Mouse (Mus musculus): ENCODE measurements around the gene Pdzrn3.

Pdzrn3 gene

DNA sequence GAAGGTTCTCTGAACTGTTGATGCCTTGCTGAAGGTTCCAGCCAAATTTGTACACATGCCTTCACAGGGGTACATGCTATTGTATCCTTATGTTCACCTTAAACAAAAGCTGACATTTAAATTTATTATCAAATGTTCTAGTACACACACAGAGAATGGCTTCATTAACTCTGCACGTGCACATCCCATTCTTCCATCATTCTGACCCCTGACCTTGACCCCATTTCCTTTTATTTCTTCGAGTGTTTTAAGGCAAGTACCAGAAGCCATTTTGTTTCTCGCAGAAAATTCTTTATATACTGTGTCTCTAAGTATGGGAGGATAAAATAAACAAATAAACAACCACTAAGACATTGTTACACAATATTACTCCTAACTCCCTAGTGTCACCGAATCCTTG is 123.0 kb downstream of the Pdzrn3 start:
- in situ Hi-C loops (cut with MboI) = no loop called here

DNA sequence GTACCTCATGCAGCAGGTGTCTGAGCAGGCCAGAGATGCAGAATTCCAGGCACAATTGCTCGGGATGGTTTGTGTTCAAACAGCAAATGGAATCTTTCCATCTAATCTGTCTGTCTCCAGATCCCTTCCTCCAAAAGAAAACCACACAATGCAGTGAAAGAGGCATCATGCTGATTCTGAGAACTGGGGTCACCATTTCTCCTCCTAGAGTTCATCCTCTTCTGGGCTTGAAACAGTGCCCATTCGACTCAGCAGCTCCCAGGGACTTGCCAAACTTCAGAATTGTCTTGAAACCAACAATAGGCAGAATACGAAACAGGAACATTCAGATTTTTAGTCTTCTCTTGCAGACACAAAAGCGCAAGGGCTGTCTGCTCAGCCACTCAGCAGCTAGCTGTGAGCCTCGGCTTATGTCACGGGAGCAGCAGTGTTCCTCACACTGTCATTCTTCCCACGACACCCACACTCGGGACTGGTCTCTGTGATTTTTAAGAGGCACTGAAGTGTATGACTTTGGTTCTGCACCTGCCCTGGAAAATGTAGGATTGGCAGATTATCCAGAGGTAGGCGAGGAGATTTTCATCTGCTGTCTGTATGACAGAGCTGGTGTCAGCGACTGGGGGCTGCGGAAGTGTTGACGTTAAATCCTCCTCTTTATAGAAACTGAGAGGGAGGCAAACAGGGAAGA is 125.6 kb downstream of the Pdzrn3 start:
- in situ Hi-C loops (cut with MboI) = no loop called here

GRCm38 (mm10) chr6:101251160-101251559 is 126.5 kb downstream of the Pdzrn3 start:
- in situ Hi-C loops (cut with MboI) = no loop called here

GRCm38 (mm10) chr6:101246137-101246536 is 131.6 kb downstream of the Pdzrn3 start:
- in situ Hi-C loops (cut with MboI) = no loop called here

DNA sequence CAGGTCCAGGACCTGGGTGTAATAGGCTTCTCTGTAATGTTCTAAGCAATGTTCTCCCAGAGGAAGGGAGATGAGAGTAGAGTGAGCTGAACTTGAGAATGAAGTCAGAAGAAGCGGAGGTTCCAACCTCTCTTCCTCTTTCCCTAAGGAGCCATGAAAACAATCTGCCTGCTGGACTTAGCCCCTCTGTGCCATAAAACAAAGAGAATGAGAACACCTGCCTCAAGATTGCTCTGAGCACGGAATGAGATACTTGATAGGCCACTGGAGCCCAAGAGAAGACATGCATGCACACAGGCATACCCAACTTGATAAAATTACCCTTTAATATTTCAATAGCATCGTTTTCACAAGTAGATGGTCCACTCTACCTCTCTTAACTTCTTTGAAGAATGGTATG is 133.3 kb downstream of the Pdzrn3 start:
- in situ Hi-C loops (cut with MboI) = no loop called here

- in situ Hi-C loops (cut with MboI) = no loop called here
These were observed 134.4 kb downstream of the Pdzrn3 start for GRCm38 (mm10) chr6:101243189-101243815.

- in situ Hi-C loops (cut with MboI) = no loop called here
These were observed 141.0 kb downstream of the Pdzrn3 start for GRCm38 (mm10) chr6:101236641-101237246.

DNA sequence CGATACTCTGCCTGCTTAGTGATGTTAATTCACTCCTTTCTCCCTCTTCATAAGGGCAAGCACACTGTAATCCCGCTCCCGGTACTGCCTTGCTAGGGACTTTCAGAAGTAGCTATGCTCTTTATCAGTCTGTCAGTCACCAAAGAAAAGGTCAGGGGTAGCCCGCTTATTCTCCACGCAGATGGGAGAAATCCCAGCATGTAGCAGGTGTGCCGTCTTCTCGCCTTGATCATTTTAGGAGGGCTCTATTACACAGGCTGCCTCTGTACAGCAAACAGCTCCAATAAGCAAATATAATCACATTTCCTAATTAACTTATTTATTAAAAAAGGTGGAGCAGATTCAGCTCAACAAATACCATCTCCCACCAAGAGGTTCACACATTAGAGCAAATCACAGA is 141.5 kb downstream of the Pdzrn3 start:
- in situ Hi-C loops (cut with MboI) = no loop called here

- in situ Hi-C loops (cut with MboI) = no loop called here
These were observed 143.3 kb downstream of the Pdzrn3 start for GRCm38 (mm10) chr6:101234349-101234748.

- in situ Hi-C loops (cut with MboI) = no loop called here
These were observed 144.0 kb downstream of the Pdzrn3 start for GRCm38 (mm10) chr6:101233680-101234079.

- in situ Hi-C loops (cut with MboI) = no loop called here
These were observed 150.3 kb downstream of the Pdzrn3 start for GRCm38 (mm10) chr6:101227294-101227855.

GRCm38 (mm10) chr6:101220307-101220706 is 157.4 kb downstream of the Pdzrn3 start:
- in situ Hi-C loops (cut with MboI) = no loop called here

DNA sequence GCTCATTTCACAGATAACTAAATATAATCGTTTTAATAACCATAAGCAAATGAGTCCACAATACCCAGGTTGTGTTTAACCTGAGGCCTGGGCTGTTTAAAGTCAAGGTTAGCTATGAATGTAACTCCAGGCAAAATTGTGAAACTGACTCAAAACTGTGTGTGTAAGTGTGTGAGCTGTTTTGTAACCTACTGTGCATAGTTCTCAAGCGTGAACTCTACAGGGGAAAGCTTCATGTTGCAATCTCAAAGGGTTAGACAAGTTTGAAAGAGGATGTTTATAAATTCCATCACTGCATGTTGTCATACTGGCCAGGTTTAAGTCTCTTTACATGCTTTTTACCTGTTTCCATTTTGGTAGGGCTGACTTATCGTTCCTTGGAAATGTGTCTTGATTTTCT is 158.7 kb downstream of the Pdzrn3 start:
- in situ Hi-C loops (cut with MboI) = no loop called here

GRCm38 (mm10) chr6:101218197-101218596 is 159.5 kb downstream of the Pdzrn3 start:
- in situ Hi-C loops (cut with MboI) = no loop called here

DNA sequence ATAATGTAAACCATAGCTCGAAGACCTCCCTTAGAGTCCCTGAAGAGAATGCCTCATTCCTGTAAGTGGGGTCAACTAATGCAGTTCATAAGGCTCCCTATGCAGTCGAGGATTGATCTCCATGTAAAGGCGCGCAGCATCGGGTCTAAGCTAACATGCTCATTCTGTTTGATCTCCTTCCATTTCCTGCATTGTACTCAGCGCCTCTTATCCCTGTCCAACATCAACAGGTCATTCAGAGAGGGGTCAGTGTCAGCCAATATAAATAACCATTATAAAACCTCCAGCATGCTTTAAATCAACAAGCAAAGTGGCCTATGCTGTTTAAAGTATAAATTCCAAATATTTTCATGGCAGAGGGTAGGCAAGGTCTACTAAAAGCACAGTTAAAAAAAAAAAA is 159.9 kb downstream of the Pdzrn3 start:
- in situ Hi-C loops (cut with MboI) = no loop called here

DNA sequence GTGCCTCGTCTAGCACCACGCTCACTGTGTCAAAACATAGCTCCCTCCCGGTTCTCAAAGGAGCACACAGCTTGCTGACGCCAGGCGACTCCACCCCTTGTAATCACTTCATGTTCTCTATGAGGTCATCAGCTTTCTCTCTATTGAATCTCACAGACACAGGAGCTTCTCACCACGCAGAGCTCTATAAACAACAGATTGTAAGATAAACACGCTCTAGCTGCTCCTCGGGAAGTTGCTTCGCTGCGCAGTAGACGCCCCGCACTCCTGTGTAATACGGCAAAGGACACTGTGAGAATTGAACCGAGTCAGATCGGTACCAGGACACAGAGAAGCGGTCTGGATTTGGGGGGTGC is 162.3 kb downstream of the Pdzrn3 start:
- in situ Hi-C loops (cut with MboI) = no loop called here

DNA sequence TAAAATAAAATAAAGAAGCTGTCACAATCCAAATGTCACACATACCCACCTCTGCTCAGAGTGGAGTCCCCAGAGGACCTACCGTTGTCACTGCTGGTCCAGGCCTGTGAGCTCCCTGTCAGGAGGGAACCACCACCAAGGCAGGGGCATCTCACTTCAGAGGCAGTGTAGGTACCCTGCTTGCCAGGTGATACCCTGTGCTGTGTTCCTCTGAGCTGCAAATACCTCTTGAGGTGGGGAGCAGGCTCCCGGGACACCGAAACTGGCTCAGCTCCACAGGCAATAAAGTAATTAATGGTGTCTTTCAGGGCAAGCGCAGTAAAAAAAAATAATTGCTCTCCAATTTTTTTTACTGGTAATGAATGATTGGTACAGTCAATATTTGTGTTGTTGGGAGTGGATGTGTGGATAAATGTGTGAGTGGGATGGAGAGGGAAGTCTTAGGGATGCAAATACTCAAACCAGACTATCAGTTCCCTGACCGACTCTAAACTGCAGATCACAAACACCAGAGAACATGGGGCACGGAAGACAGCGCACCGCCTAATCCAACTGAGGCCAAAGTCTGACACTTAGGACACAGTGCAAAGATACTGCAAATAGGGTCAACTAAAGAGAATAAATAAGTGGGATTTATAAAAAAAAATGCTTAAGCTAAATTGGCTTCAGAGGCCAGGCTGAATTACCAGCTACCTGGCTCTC is 162.8 kb downstream of the Pdzrn3 start:
- in situ Hi-C loops (cut with MboI) = no loop called here

DNA sequence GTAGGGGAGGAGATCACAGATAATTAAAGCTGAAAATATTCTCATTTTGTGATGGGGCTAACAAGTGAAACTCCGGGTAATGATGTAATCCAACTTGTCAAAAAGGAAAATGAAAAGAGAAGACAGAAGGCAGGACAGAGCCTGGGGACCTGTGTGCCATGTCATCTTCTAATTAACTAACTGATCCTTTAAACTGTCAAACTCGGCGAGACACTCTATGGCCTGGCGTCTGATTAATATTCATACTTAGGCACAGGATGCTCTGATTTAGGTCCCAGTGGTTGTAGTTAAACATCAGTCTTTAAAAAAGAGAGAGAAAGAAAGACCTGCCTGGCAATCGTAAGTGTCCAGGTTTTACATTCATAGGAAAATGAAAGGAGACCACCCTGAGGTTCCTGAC is 164.6 kb downstream of the Pdzrn3 start:
- in situ Hi-C loops (cut with MboI) = no loop called here

- in situ Hi-C loops (cut with MboI) = no loop called here
These were observed 165.6 kb downstream of the Pdzrn3 start for GRCm38 (mm10) chr6:101212086-101212485.

GRCm38 (mm10) chr6:101211361-101211841 is 166.3 kb downstream of the Pdzrn3 start:
- in situ Hi-C loops (cut with MboI) = no loop called here

- in situ Hi-C loops (cut with MboI) = no loop called here
These were observed 178.8 kb downstream of the Pdzrn3 start for GRCm38 (mm10) chr6:101198943-101199298.

- in situ Hi-C loops (cut with MboI) = no loop called here
These were observed 179.3 kb downstream of the Pdzrn3 start for GRCm38 (mm10) chr6:101198284-101198942.

All from mature B cell (primary cell).